Mouse (Mus musculus) retina, embryonic 14.5 days (tissue): ENCODE data around the gene Ecm1.

Experiments used
- DNase-seq: peaks from one replicate; pipeline ENCODE4 v3.0.0-alpha.2; 2015; ENCODE audit warnings: low spot score

The Ecm1 gene

DNA sequence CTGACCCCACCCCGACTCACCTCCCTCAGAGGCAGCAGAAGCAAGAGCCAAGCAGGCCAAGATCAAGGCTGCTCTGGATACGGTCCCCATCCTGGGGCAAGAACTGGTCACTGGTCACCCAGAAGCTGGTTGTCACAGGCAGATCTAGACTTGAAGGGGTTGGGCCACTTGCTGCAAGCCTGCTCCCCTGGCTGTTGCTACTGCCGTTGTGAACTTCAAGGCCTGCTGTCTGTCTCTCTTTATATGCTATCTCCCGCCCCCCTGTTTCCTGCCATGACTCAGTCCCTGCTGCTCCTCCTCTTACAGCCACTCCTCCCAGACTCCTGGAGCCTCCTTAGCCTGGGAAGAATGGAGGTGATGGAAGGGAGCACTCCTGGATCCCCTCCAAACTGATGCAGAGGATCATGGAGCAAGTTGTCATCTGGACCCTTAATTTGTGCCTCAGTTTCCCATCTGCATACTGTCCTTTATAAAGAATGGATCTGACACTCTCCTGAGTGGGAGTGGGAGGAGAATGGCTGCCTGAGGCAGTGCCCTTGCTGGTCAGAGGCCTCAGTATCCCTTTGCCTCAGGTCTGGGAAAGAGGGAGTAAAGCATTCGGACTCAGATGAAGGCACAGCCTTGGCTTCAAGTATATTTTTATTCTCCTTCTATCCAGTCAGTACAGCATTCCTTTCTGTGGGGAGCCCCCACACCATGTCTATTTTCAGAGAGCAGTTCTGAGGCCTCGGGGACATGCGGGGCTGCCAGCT, at the start of gene Ecm1:
Gene Ecm1 (minus strand): TSS at position 217 of the 752 bp plus-strand sequence.
- DNase-seq: no peak

DNA sequence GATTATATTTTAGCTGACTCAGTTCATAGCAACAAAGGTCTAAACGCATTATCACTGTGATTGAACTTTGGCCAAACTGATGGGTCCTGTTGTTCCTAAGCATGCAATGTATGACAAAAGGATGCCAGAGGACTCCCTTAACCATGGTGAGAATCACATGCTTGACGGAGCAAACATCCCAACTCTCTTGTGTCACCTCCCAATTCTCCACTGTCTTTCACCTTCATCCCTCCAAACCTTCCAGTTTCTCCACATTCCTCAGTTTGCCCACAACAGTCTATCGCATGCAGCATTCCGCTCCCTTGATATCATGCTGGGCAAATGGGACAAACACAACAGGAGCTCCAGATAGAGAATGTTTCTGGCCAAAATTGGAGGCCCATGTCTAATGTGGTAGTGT, 46.1 kb upstream of the Ecm1 start:
- no peak for DNase-seq

DNA sequence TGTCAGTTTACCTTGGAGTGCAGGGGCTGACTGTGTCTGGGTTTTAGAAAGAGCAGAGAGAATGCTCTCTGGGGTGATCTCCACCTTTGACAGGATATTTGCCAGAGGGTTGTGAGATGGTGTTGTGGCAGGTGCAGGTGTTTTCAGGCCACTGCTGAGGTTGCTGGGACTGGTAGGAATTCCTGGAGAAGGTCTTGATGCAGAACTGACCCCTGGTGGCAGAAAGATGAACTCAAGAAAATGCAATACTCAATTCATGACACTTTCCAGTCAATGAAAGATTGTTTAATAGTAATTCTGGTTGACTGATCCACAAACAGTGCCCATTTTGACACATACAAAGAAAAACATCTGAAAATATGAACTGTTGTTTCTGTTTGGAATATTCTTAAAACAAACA, 32.6 kb upstream of the Ecm1 start:
- peak; percentile 63 for DNase-seq

DNA sequence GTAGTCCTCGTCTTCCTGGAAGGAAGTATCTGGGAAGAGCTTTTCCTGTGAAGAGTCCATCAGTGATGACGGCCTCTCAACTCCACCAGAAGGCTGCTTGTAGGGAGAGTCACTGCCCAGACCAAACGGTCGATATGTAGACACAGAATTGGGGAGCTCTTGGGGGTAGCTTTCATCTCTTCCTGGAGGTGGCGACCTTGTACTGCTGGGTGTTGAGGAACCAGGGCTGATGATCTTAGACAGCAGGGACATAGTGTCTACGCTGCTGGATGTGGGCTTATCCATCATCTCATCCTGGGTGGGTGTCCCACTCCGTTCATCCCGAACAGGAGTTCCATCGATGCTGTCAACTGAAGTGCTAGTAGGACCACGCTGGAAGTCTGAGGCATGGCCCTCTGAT, 26.2 kb upstream of the Ecm1 start:
- DNase-seq: no peak

DNA sequence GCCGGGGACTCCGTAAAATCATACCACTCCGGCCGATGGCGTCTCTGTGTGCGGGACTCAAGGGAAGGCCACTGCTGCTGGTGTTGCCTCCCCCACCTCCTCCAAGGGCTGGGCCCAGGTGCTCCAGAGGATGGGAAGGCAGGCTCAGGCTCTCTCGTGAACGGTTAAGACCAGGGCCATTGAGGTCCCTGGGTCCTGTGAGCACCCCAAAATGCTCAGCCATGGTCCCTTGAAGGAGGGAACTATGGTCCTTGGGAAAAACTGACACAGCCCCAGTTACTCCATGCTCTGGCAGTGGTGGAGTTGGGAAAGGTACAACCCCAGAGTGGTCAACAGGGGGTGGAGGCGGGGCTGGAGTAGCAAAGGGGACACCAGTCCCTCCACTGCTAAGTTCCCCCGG, 24.4 kb upstream of the Ecm1 start:
- no peak for DNase-seq

DNA sequence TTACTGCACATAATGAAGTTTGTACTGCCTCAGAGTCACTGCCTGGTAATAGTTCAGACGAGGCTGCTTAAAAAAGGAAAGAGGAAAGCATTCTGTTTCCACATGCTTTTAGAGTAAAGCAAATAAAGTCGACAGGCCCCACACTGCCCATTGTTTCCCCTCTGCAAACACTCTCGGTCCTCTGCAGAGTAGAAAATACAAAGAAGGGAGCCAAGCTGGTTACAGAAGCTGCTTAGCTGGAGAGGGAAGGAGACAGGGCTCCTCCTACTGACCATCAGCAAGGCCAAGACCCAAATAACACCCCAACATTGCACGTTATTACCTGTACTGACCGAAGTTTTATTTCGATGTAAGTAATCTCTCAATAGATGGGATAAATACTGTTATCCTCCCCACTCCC, 23.6 kb upstream of the Ecm1 start:
- DNase-seq: no peak

DNA sequence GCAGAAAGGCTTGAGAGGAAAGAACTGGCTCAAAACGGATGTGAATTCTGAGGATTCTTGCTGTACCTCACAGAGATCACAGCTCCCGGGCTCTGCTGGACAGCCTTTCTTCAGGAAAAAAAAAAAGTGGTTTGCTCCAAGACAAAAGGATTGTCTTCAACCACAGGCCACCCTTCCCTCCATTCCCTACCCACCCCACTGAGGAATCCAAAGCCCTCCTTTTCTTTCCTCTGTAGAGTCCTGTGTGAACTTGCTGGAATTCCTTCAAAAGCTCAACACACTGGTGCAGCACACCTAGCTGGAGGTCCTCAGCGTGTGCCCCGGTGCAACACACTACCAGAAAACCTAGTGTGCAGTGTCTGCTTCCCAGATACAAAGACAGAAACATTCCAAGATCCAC, 22.4 kb upstream of the Ecm1 start:
- DNase-seq: no peak

DNA sequence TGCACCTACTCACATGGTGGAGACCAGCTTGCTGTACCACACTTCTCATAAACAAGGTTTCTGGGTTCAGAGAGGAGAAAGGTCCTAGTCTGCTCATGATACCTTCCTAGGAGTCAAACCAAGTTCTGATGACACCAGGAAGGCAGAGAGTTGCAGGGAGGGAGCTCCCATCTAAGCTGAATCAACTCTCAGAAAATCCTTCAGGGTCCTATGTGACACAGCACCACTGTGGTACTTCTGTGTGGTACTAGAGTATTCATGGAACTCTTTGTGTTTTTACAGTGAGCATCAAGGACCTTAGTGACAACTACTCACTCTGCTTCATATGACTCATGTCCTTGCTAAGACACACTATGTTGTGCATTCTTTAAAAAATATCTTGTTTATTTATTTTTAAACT, 21.3 kb upstream of the Ecm1 start:
- DNase-seq: no peak

DNA sequence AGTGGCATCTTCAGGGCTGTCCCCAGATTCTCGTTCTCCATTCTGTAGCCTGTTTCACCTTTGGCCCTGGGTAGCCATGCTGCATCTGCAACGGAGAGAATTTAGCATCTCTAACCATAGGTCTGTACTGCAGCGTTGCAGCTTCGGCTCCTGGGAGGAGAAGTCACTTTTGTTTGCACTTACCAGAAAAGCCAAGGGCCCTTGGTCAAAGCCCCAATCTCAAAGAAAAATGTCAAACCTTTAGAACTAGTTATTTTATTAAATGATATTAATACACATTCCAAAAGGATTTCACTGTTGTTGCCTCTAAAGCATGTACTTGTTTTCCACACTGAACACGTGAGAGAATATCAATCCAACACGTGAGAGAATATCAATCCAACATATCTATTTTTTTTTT, 20.7 kb upstream of the Ecm1 start, which contains the start of gene Tars2:
Gene Tars2 (minus strand): TSS at position 101 of the 400 bp plus-strand sequence.
- DNase-seq: no peak

DNA sequence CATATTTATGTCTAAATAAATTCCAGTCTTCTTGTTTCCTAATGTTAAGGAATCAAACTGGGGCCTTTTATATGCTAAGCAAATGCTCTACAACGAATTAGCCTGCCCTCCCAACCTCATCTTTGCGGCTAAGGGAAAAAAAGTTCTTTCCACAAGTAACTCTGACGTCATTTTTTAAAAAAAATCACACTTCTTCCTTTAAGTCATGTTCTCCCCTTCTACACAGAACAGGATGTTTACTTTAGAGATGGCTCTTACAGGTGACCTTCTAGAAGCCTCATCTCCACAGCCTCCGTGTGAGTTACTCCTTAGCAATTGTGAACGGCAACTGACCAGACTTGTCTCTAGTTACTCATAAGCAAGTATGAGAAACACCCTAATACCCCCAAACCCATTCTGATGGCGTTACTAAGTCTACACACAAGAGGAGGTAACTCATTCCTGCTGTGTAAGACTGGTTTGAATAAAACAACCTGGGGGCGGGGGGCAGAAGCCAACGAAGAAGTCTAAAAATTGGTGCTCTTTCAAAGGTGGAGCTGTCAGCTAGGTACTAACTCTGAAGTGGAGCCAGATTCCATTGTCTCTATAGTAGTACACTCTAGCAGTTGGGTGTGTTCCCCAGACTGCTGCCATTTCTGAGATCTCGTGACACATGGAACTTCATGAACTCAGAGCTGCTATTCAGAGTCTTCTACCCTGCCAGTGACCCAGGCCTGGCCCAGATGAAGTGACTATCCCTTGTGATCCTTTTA, 19.3 kb upstream of the Ecm1 start:
- no peak for DNase-seq

DNA sequence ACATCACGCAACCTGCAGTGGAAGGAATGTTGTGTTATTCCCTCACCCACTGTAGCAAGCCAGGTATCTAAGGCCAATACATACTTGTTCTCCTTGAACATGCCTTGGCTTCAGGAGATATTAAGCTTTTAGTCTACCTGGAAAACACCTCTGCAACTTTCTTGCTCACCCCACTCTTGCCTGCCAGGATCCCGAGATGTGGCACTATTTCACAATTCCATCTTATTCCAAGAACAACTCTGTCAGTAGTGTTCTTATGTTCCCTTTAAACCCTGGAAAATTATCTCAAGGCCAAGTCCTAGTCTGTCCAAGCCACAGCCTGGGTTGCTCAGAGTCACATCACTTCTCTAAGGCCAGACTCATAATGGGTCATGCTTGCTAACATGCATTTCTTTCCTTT, 17.4 kb upstream of the Ecm1 start:
- DNase-seq: no peak

DNA sequence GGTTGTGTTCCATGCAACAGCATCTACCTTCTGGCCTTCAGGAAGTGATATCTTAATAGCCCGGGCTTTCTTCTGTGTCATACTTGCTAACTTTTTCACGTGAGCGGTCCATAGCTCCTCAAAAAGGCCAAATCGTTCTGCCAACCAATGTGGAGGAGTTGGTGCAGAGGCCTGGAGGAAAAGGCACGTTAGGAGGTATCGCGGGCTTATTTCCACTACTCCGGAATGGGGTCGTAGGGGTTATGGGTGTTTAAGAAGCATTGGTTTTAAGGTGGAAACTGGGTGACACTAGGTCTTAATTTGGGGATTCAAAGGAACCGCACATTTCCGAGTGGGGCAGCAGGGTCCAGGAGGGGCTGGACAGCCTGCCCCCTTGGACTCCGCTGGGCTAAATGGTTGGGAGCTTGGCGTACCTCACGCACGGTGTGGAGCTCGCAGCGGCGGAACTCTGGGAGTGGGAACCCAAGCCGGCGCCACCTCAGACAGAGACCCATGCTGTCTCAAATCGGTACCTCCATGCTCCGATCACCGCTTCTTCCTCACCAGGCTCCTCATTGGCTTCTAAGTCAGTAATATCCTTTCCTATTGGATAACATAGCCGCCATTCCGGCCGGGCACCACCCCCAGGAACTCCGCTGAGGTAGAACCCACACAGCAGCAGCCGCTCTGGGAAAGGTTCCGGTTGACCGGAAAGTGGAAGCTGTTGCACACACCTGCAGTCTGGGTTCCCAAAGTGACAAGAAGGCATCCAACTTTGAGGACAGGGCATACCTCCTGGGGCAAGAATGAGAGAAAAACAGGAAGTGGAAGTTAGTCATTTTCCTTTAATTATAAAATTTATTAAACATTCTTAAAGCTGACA, 15.2 kb upstream of the Ecm1 start:
- DNase-seq: peak; percentile 95

DNA sequence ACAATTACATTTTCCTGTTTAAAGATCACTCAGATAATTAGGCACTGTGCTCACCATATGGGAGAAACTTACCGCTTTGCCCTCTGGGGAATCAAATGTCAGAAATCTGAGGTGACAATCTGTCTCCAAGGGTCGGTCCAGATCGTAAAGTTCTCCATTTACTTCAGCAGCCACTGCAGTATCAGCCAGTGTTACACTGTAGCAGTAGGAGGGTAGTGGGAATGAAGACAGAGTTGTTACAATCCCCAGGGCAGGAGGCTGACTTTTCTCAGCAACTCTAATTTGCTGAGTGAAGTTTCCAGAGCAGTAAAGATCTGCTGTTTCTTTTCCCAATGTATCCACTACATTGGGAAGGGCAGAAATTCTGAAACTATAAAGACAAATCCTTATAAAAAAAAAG, 13.6 kb upstream of the Ecm1 start:
- DNase-seq: no peak

DNA sequence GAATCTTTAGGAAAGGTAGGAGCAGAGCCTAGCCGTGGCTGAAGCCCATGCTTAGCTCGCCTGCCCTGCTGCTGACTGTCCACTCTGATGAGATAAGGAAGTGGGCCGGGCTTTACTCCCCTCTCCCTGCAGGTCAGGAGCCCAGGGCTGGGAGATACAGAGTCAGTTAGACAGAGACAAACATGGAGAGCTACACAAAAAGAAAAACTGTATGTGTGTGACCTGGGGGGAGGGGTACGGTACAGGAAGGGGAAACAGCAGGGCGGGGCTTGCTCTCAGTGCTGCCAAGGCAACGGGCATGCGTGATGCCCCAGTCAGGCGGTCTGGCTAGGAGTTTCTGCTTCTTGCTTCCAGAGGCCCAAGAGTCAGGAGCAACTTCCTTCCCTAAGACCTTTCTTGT, 1.0 kb upstream of the Ecm1 start:
- no peak for DNase-seq

DNA sequence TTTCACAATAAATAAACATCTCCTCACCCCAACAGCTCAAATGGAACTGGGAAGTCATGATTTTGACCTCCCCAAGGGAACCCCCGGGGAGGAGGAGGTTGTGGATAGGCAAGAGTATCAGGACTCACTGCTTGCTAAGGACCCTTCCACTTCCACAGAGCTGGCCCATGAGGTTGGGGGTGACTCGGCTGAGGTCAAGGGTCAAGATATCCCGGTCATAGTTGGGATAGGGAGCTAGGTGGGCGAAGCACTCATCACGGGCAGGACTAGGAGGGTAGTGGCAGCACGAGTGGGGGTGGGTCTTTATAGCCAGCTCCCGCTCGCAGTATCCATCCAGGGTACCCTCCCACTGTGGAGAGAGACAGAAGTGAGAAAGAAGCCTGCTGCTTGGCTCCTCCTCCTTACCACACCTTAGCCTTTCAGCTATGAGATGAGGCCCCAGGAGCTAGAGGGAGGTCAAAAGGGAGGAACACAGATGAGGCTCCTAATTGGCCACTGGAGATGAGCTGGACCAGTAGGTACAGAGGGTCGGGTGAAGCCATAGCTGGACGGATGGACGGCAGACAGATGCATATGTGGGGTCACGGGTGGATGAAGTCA, 4.2 kb downstream of the Ecm1 start:
- no peak for DNase-seq

DNA sequence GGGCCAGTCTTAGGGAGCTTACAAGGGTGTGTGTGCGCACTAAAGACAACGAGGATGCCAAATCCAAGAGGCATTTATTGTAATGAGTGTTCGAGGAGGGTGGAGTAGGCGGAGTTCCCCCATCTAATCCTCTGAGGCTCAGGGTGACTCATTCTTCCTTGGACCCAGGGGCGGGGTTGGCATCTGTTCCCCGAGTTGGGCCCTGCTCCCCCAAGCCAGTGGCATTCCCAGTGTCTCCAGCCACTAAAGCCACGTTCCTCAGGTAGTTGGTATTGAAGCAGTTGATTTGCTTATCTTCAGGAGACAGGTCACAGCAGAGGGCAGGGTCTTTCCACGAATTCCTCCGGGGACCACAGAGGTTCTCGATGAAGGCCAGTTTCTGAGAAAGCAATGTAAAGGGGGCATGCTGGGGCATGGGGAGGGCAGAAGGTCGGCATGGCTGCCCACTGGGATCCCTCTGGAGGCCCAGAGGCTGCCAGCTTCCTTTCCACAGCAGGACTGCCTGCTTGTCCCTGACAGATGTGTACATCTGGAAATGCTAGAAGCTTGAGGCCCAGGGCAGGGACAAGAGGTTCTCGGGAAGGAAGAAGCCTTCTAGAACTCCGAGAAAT, 5.2 kb downstream of the Ecm1 start:
- no peak for DNase-seq

DNA sequence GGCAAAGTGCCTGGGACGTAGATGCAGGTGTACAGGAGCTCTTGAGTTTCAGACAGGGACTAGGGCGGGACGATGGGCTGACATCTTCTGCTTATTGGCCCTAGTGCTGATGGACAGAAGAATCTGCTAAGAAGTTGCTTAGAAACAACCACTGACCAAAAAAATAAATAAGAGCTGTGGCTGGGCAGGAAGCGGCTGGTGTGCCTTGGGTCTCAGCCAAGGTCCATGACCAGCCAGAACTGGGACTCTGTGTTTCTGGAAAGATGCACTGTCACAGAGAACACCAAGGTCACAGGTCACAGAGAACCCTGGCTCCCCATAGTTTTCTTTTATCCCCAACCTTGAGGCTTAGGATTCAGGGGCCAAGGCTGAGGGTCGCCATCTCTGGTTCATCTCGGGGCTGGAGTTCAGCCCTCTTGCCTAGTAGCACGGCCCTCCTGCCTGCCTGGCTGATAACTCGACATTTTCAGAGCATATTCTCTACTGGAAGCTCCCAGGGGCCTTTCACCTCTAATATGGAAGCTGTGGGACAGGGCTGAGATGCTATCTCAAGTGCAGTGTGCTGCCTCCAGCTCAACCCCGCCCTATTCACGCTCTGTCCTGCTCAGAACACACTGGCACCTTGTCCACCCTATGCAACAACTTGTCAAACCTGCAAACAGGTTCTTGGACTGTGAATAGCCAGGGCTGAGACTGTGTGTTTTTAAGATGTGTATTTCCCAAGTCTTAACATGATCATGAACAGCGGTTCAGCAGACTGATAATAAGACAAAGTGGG, 6.4 kb downstream of the Ecm1 start:
- no peak for DNase-seq

DNA sequence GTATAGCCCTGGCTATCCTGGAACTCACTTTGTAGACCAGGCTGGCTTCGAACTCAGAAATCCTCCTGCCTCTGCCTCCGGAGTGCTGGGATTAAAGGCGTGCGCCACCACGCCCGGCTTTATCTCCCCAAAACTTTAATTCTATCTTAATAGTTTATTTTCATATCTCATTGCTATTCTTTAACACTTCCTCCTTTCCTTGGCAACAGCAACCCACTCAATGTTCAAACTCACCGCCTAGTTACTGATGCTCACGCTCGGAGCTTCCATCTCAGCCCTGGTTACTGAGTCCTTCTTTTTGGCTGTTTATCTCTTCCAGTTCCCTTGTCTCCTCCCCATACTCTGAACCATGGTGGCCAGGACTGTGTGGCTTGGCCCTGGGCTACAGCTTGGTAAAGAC, 7.1 kb downstream of the Ecm1 start:
- no peak for DNase-seq

DNA sequence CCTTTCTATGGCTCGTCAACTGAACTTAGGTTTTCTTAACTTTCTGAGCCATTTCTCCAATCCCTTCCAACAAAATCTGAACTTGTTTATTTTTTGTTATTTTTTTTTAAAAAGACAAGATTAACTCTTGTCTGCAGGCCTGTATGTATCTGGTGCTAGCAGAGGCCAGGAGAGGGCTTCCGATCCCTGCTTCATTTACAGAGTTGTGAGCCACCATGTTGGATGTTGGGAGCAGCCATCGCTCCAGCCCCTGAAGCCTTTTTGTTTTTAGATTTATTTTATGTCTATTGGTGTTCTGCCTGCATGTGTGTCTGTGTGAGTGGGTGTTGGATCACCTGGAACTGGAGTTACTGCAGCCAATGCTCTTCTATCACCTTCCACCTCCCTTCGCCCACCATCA, 7.6 kb downstream of the Ecm1 start:
- no peak for DNase-seq

DNA sequence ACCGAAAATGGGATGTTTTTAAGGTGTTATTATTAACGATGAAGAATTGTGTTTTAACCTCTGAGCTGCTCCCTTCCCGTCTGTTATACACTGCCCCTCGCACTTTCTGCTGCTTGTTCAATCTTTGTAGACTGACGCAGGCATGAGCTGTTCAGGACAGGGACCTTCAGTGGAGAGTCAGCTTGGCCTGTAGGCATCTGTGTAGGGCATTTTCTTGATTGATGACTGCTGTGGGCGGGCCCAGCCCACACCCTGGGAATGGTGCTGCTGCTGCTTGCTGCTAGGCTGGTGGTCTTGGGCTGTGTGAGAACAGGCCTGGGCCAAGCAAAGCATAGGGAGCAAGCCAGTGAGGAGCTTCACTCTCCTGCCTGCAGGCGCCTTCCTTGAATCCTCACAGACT, 8.9 kb downstream of the Ecm1 start:
- DNase-seq: no peak

DNA sequence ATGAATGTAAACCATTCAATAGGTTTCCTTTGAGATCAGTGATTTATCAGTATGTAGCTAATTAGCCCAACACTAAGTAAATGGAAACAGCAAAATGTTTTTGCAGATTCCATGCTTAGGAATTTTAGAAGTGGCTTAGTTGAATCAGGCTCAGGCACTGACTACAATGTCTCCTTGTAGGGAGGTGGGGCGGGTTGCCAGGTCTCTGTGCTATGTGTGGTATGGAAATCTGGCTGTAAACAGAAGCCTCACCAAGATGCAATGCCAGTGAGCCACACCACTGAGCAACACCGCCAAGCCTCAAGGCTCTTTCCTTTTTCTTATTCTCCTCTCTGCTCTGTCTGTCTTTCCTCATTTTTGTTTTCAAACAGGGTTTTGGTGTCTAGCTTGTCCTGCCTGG, 10.5 kb downstream of the Ecm1 start:
- no peak for DNase-seq
